Mouse (Mus musculus): Measurements from ENCODE around the gene Fam173b. TPM values are rescaled to one million over a fixed set of nuclear protein-coding genes. Genes with fewer than 3 reads are reported as not detected.

Fam173b gene
- polyA plus RNA-seq, 1 experiment from 2014 or later = 11.9 TPM

- H3K36me3 ChIP-seq = no peaks in the 10 kb centered on the region
- no peak overlapping the region for H3K27ac ChIP-seq
- no peaks in the 10 kb centered on the region for H3K9me3 ChIP-seq
- H3K9ac ChIP-seq = no peak overlapping the region
- H3K4me1 ChIP-seq = no peaks in the 10 kb centered on the region
- no peaks in the 10 kb centered on the region for H3K27me3 ChIP-seq
- H3K4me2 ChIP-seq (replicated peaks) = no peak overlapping the region
- ATAC-seq (ENCODE audit: insufficient number of reproducible peaks, insufficient read depth, low FRiP score, low TSS enrichment) = no peak
- no peak overlapping the region for H3K4me3 ChIP-seq
- WGBS = 80% methylated on average over 8 of the region's 8 CpGs
Observed at GRCm38 (mm10) chr15:31647851-31648569, 46.4 kb downstream of the Fam173b start.

- no peak overlapping the region for H3K27ac ChIP-seq
- no peaks in the 10 kb centered on the region for H3K9me3 ChIP-seq
- WGBS = 93% methylated on average over 12 of the region's 12 CpGs
- no peak overlapping the region for H3K9ac ChIP-seq
- no peaks in the 10 kb centered on the region for H3K36me3 ChIP-seq
- ATAC-seq (ENCODE audit: insufficient number of reproducible peaks, insufficient read depth, low FRiP score, low TSS enrichment) = no peak
- no peaks in the 10 kb centered on the region for H3K4me1 ChIP-seq
- no peak overlapping the region for H3K4me2 ChIP-seq (replicated peaks)
- no peaks in the 10 kb centered on the region for H3K27me3 ChIP-seq
- H3K4me3 ChIP-seq = no peak overlapping the region
Observed at GRCm38 (mm10) chr15:31649691-31650090, 48.0 kb downstream of the Fam173b start.

- H3K9me3 ChIP-seq = no peaks in the 10 kb centered on the region
- WGBS = 94% methylated on average over 7 of the region's 7 CpGs
Observed at GRCm38 (mm10) chr15:31650821-31651220, 49.2 kb downstream of the Fam173b start.

GRCm38 (mm10) chr15:31660133-31660795 is 58.6 kb downstream of the Fam173b start:
- H3K9me3 ChIP-seq = no peaks in the 10 kb centered on the region
- no peaks in the 10 kb centered on the region for H3K27me3 ChIP-seq
- 76% methylated on average over 5 of the region's 5 CpGs for WGBS
- no peak overlapping the region for H3K9ac ChIP-seq
- no peak for ATAC-seq (ENCODE audit: insufficient number of reproducible peaks, insufficient read depth, low FRiP score, low TSS enrichment)
- H3K4me1 ChIP-seq = no peaks in the 10 kb centered on the region
- H3K27ac ChIP-seq = no peak overlapping the region
- no peaks in the 10 kb centered on the region for H3K36me3 ChIP-seq
- H3K4me2 ChIP-seq (replicated peaks) = no peak overlapping the region
- H3K4me3 ChIP-seq = no peak overlapping the region

More at GRCm38 (mm10) chr15:31650821-31651220, 49.2 kb downstream of the Fam173b start:
- no peak for ATAC-seq (ENCODE audit: insufficient number of reproducible peaks, insufficient read depth, low FRiP score, low TSS enrichment)
- Histone ChIP-seq H3K4me2 (replicated peaks) (no peak overlapping the region), H3K27ac (no peak overlapping the region), H3K4me1 (no peaks in the 10 kb centered on the region), H3K27me3 (no peaks in the 10 kb centered on the region), H3K36me3 (no peaks in the 10 kb centered on the region), H3K9ac (no peak overlapping the region), H3K4me3 (no peak overlapping the region)

GRCm38 (mm10) chr15:31660844-31661243 is 59.2 kb downstream of the Fam173b start:
- 78% methylated on average over 9 of the region's 9 CpGs for WGBS
- ATAC-seq (ENCODE audit: insufficient number of reproducible peaks, insufficient read depth, low FRiP score, low TSS enrichment) = no peak
- H3K27ac ChIP-seq = no peak overlapping the region
- H3K27me3 ChIP-seq = no peaks in the 10 kb centered on the region
- no peak overlapping the region for H3K4me2 ChIP-seq (replicated peaks)
- H3K4me1 ChIP-seq = no peaks in the 10 kb centered on the region
- H3K4me3 ChIP-seq = no peak overlapping the region
- no peak overlapping the region for H3K9ac ChIP-seq
- no peaks in the 10 kb centered on the region for H3K9me3 ChIP-seq
- H3K36me3 ChIP-seq = no peaks in the 10 kb centered on the region

GRCm38 (mm10) chr15:31661802-31662201 is 60.1 kb downstream of the Fam173b start:
- no peak overlapping the region for H3K9ac ChIP-seq
- no peak for ATAC-seq (ENCODE audit: insufficient number of reproducible peaks, insufficient read depth, low FRiP score, low TSS enrichment)
- H3K9me3 ChIP-seq = no peaks in the 10 kb centered on the region
- H3K4me3 ChIP-seq = no peak overlapping the region
- no peaks in the 10 kb centered on the region for H3K36me3 ChIP-seq
- no peaks in the 10 kb centered on the region for H3K27me3 ChIP-seq
- WGBS = 72% methylated on average over 4 of the region's 4 CpGs
- no peak overlapping the region for H3K4me2 ChIP-seq (replicated peaks)
- no peak overlapping the region for H3K27ac ChIP-seq
- no peaks in the 10 kb centered on the region for H3K4me1 ChIP-seq

GRCm38 (mm10) chr15:31663074-31663473 is 61.4 kb downstream of the Fam173b start:
- H3K4me2 ChIP-seq (replicated peaks) = no peak overlapping the region
- H3K27ac ChIP-seq = no peak overlapping the region
- H3K4me1 ChIP-seq = no peaks in the 10 kb centered on the region
- H3K4me3 ChIP-seq = no peak overlapping the region
- no peaks in the 10 kb centered on the region for H3K9me3 ChIP-seq
- no peak for ATAC-seq (ENCODE audit: insufficient number of reproducible peaks, insufficient read depth, low FRiP score, low TSS enrichment)
- 82% methylated on average over 3 of the region's 3 CpGs for WGBS
- no peak overlapping the region for H3K9ac ChIP-seq
- no peaks in the 10 kb centered on the region for H3K36me3 ChIP-seq
- no peaks in the 10 kb centered on the region for H3K27me3 ChIP-seq

Other genes starting within 250 kb of the Fam173b start
- 0.55 and 0.74 TPM in 2 replicates for gene Ankrd33b, start 234.1 kb upstream of the Fam173b start, polyA plus RNA-seq (2016; fragmentation: Nextera tagmentation; extraction: Ambion mirVana)
- gene Ropn1l, start 148.1 kb upstream of the Fam173b start, polyA plus RNA-seq (2016; fragmentation: Nextera tagmentation; extraction: Ambion mirVana) = 1.6 and 1.7 TPM in 2 replicates
- gene March6, start 70.8 kb upstream of the Fam173b start, polyA plus RNA-seq (2016; fragmentation: Nextera tagmentation; extraction: Ambion mirVana) = 44.0 and 44.6 TPM in 2 replicates
- 2.1 and 2.2 TPM in 2 replicates for gene Cmbl, start 36.5 kb upstream of the Fam173b start, polyA plus RNA-seq (2016; fragmentation: Nextera tagmentation; extraction: Ambion mirVana)
- 600 and 614 TPM in 2 replicates for gene Cct5, start within 50 bp of the Fam173b start, polyA plus RNA-seq (2016; fragmentation: Nextera tagmentation; extraction: Ambion mirVana)

Measured in embryonic facial prominence, embryonic 12.5 days (tissue).